Mouse (Mus musculus): Measurements from ENCODE around the gene Slc43a2.

- TF ChIP-seq CTCF (IDR thresholded peaks at IDR 0.05; ENCODE audit: low read depth, low read length): no peak
- no peak for TF ChIP-seq TAL1 (conservative IDR thresholded peaks at IDR 0.05; ENCODE audit: low read depth, low read length)
- TF ChIP-seq POLR2AphosphoS5 (IDR thresholded peaks at IDR 0.05; ENCODE audit: insufficient replicate concordance, low read depth, low read length): no peak
- no peak for TF ChIP-seq GATA1 (IDR thresholded peaks at IDR 0.05; ENCODE audit: borderline replicate concordance, low read length)
Measured at GRCm38 (mm10) chr11:75509741-75510626, 21.5 kb upstream of the Slc43a2 start, which contains the start of gene Rilp.

Measured in G1E (cell line).